Mouse (Mus musculus) forebrain, postnatal 0 days (tissue): ENCODE results near the gene Myh7b. TPM values are rescaled to one million over a fixed set of nuclear protein-coding genes. Genes with fewer than 3 reads are reported as not detected.

ENCODE experiments used
- ATAC-seq: fragments of 200-750 bp; cut with Nextera tagmentation; 2 replicates; pipeline ENCODE4 v1.8.0; 2017; ENCODE audit warnings: mild to moderate bottlenecking, moderate library complexity
- DNase-seq: peaks from one replicate; pipeline ENCODE4 v3.0.0-alpha.2; 2015
- H3K27ac ChIP-seq: fragments of 300-500 bp; sonication (generic); 2 replicates; pipeline ENCODE4 v1.5.1; 2014; ENCODE audit warnings: low read depth, mild to moderate bottlenecking, antibody characterized with exemption, low read length, moderate library complexity, mixed read lengths
- H3K27me3 ChIP-seq: fragments of 300-500 bp; sonication (generic); 2 replicates; pipeline ENCODE4 v1.6.1; 2014; ENCODE audit warnings: mild to moderate bottlenecking, low read length, mixed read lengths; ENCODE audit not compliant: insufficient read depth
- H3K36me3 ChIP-seq: fragments of 300-500 bp; sonication (generic); 2 replicates; pipeline ENCODE4 v1.6.1; 2014; ENCODE audit warnings: mild to moderate bottlenecking, moderate library complexity; ENCODE audit not compliant: insufficient read depth
- H3K4me1 ChIP-seq: fragments of 300-500 bp; sonication (generic); 2 replicates; pipeline ENCODE4 v1.6.1; 2014; ENCODE audit warnings: antibody characterized with exemption; ENCODE audit not compliant: insufficient read depth
- H3K4me2 ChIP-seq: fragments of 300-500 bp; sonication (generic); 2 replicates; pipeline ENCODE4 v1.6.1; 2014; ENCODE audit warnings: low read depth, mild to moderate bottlenecking, moderate library complexity
- H3K4me3 ChIP-seq: fragments of 300-500 bp; sonication (generic); 2 replicates; pipeline ENCODE4 v1.5.1; 2014; ENCODE audit warnings: low read depth, low read length, mixed read lengths
- H3K9ac ChIP-seq: fragments of 300-500 bp; sonication (generic); 2 replicates; pipeline ENCODE4 v1.6.1; 2014; ENCODE audit warnings: mild to moderate bottlenecking
- H3K9me3 ChIP-seq: fragments of 300-500 bp; sonication (generic); 2 replicates; pipeline ENCODE4 v1.6.1; 2016; ENCODE audit warnings: low read length
- CTCF ChIP-seq: sonication (generic); IDR thresholded peaks from 2 replicates; pipeline ENCODE4 v1.5.1; 2016; ENCODE audit warnings: antibody characterized with exemption, control low read depth, low read depth
- WGBS: fragments of 180-500 bp; shearing (Covaris S2); extraction: QIAGEN DNeasy Blood & Tissue Kit; methylation state at CpG from one replicate; pipeline ENCODE4 v1.1.7; 2014; 5-methylcytosine and 5-hydroxymethylcytosine counted together
- polyA plus RNA-seq: library from polyadenylated mRNA; unstranded; fragments of >200 nt; fragmentation: Nextera tagmentation; extraction: Ambion mirVana; gene quantifications from 2 replicates; pipeline ENCODE4 v1.2.1, GENCODE M21; 2015
- total RNA-seq: library from RNA; depleted of rRNA; stranded (reverse); fragments of >200 nt; gene quantifications from 2 replicates; pipeline ENCODE4 v1.2.3, GENCODE M21; 2014

The Myh7b gene
- total and polyA plus RNA-seq, 2 experiments from 2014 or later: 0.29 to 2.0 TPM

DNA sequence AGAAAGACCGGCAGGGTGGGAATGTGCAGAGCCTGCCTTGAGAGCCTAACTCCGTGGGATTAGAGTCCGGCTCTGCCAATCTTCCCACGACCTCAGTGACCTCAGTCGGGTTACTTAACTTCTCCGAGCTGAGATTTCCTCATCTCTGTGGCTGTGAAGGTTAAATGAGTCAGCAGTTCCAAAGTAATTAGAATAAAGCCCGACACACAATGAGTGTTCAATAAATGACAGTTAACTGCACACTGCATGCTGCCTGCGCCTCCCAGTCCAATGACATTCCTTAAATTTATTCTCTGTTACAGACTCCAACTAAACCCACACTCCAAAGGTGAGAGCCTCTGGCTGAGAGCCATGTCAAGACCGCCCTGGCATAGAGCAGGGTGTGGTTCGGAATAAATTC lies 25.5 kb upstream of the Myh7b start:
- WGBS: 31% methylated on average over 10 of the region's 10 CpGs
- H3K4me2 ChIP-seq: no peak overlapping the region
- no peak overlapping the region for H3K9ac ChIP-seq
- H3K4me1 ChIP-seq: no peaks in the 10 kb centered on the region
- no peaks in the 10 kb centered on the region for H3K27me3 ChIP-seq
- no peak for TF ChIP-seq CTCF
- H3K36me3 ChIP-seq: no peaks in the 10 kb centered on the region
- ATAC-seq (no peak), DNase-seq (no peak)
- H3K27ac ChIP-seq: no peak overlapping the region
- no peak overlapping the region for H3K4me3 ChIP-seq
- no peaks in the 10 kb centered on the region for H3K9me3 ChIP-seq

DNA sequence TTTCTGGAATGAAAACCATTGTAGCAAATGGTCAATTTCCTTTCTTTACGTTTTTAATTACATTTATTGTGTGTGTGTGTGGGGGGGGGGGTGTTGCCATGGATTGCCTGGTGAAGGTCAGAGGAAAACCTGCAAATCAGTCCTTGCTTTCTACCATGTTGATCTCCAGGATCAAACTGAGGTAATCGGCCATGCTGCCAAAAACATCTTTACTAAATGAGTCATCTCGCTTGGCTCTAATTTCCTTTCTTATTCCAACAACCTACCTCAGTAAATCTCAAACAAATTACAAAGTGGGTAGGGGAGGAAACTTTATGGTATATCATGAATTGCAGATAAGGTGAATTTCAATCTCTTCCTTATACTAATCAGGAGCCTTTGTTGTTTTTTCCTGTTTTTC lies 22.9 kb upstream of the Myh7b start:
- TF ChIP-seq CTCF: no peak
- Histone ChIP-seq H3K9ac (no peak overlapping the region), H3K4me1 (peaks cover 6% of the 10 kb centered on the region; the same call in 1 of the 2 replicates), H3K27ac (no peak overlapping the region), H3K36me3 (no peaks in the 10 kb centered on the region), H3K4me3 (no peak overlapping the region), H3K9me3 (no peaks in the 10 kb centered on the region), H3K27me3 (no peaks in the 10 kb centered on the region), H3K4me2 (no peak overlapping the region)
- 76% methylated on average over 3 of the region's 3 CpGs for WGBS
- DNase-seq (no peak), ATAC-seq (no peak)

DNA sequence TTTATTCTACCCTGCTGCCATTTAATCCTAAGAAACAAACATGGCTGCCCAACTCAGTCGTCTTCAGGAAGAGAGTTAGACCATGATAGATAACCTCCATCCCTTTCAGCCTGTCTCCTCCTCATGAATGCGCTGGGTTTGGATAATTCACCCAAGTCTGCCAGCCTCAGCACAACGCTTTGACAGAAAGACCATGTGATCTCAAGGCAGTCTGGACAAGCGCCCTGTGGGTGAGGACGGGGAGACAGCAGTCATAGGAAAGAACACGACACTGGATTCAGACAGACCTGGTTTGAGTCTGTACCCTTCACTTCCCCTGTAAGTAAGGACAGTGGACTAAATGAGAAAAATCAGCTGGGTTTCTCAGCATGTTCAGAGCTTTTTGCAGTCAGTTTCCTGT lies 21.5 kb upstream of the Myh7b start:
- Histone ChIP-seq H3K4me1 (peaks cover 8% of the 10 kb centered on the region; the same call in 1 of the 2 replicates), H3K27me3 (no peaks in the 10 kb centered on the region), H3K4me3 (no peak overlapping the region), H3K4me2 (no peak overlapping the region), H3K27ac (no peak overlapping the region), H3K9me3 (no peaks in the 10 kb centered on the region), H3K9ac (no peak overlapping the region), H3K36me3 (no peaks in the 10 kb centered on the region)
- no peak for TF ChIP-seq CTCF
- DNase-seq (no peak), ATAC-seq (no peak)
- WGBS: 76% methylated on average over 6 of the region's 6 CpGs

DNA sequence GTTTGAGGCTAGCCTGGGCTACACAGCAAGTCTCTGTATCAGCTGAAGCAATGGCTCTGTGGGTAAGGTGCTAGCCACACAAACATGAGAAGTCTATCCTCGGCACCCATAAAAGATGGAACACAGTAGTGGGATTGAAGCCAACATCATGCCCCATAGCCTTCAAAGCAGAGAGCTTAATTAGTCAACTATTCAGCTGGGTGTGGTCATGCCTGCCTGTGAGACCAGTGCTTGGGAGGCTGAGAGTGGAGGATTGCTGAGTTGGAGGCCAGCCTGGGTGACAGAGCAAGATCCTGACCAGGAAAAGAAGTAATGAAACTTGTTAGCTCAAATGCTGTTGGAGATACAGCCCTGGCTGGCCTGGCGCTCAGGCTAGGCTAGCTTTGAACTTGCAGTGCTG lies 20.1 kb upstream of the Myh7b start:
- Histone ChIP-seq H3K27ac (no peak overlapping the region), H3K9ac (no peak overlapping the region), H3K4me2 (no peak overlapping the region), H3K9me3 (no peaks in the 10 kb centered on the region), H3K4me1 (peaks cover 8% of the 10 kb centered on the region; the same call in 1 of the 2 replicates), H3K27me3 (no peaks in the 10 kb centered on the region), H3K36me3 (no peaks in the 10 kb centered on the region), H3K4me3 (no peak overlapping the region)
- ATAC-seq (no peak), DNase-seq (no peak)
- 83% methylated on average over 2 of the region's 2 CpGs for WGBS
- TF ChIP-seq CTCF: no peak

DNA sequence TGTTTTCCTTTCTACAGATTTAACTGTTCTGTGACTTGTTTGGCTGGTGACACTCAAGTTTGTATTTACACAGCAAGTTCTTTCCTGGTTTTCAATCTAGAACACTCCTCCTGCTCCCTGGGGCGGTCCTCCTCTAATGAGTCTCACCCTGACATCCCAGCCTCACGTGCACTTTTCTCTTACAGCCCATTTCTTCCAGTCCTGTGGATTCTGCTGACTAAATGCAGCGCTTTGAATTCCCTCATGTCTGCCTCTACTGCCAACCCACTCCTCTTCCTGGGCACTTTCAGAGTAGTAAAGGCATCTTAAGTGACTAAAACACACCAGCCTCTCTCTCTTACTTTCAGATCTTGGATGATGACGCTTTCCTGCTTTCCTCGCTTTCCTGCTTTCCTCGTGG lies 19.3 kb upstream of the Myh7b start:
- Histone ChIP-seq H3K27ac (peak overlapping the region; percentile 24; the same call in 1 of the 2 replicates), H3K4me2 (peak overlapping the region; percentile 78), H3K4me3 (peak overlapping the region; percentile 55), H3K4me1 (peaks cover 8% of the 10 kb centered on the region; the same call in 1 of the 2 replicates), H3K27me3 (no peaks in the 10 kb centered on the region), H3K36me3 (no peaks in the 10 kb centered on the region), H3K9ac (peak overlapping the region; percentile 43), H3K9me3 (no peaks in the 10 kb centered on the region)
- TF ChIP-seq CTCF: no peak
- ATAC-seq (no peak), DNase-seq (no peak)
- 6% methylated on average over 6 of the region's 6 CpGs for WGBS

DNA sequence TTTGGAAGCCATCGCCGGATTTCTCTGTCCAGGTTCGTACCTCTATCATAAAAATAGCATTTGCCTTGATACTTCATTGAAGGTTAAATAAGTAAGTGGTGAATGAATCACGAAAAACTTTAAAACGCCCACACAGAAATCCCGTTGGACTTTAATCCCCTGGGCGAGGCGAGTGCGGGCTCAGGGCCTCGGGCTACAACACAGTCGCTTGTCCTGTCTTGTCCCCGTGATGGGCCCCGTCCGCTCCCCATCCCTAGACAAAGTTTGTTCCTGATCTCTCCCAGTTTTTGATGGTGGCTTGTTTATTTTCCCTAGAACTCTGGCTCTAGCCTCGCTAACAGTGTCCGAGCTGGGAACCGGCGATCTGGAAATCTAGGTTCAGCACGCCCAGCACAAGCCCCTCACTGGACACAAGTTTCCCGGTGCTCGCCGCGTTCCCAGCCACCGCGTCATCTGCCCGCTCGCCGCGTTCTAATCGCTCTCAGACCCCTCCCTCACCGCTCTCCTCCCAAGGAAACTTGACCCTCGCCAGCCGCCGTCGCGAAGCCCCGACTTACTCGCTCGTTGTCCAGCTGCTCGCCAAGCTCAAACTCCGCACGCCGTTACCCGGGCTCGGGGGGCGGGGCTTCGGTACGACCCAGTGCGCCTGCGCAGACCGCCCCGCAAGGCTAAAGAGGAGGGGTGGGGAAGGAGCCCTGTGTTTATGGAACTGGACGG lies 18.7 kb upstream of the Myh7b start, which contains the start of gene Gss:
TSS of gene Gss (minus strand) at position 674 of the 717 bp plus-strand sequence.
- H3K4me2 ChIP-seq: peak within 1 kb of the TSS; percentile 78
- DNase-seq (peak; percentile 96), ATAC-seq (peak; percentile 97)
- peaks cover 8% of the 10 kb centered on the region; the same call in 1 of the 2 replicates for H3K4me1 ChIP-seq
- peak within 1 kb of the TSS; percentile 55 for H3K4me3 ChIP-seq
- WGBS: under 1% methylated on average over 53 of the region's 53 CpGs
- no peaks in the 10 kb centered on the region for H3K27me3 ChIP-seq
- H3K9ac ChIP-seq: peak within 1 kb of the TSS; percentile 43
- no peaks in the 10 kb centered on the region for H3K9me3 ChIP-seq
- peak within 1 kb of the TSS; percentile 24; the same call in 1 of the 2 replicates for H3K27ac ChIP-seq
- no peak for TF ChIP-seq CTCF
- no peaks in the 10 kb centered on the region for H3K36me3 ChIP-seq

DNA sequence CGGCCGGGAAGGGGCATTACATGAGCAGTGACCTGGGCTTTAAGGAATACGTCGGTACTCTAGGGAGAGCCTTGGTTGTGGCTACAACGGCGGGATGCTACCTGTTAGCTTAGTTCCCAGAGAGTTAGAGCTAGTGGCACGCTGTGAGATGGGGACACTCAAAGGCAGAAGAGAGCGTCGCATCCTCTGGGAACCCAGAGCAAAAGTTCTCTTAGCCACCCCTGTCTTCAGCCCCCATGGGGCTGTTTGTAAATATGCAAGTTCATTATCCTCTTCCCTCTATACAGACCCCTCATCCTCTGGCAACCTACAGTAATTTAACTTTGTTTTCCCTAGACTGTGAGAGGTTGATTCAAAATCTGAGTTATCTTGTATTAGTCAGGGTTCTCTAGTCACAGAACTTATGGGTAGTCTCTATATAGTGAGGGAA lies 18.1 kb upstream of the Myh7b start:
- under 1% methylated on average over 9 of the region's 9 CpGs for WGBS
- 0 out of 2 replicates have a peak, but pooled peaks have one; percentile 36 for TF ChIP-seq CTCF

More for the DNA sequence above, 18.1 kb upstream of the Myh7b start:
- Histone ChIP-seq H3K36me3 (no peaks in the 10 kb centered on the region), H3K9me3 (no peaks in the 10 kb centered on the region), H3K4me2 (peak overlapping the region; percentile 78), H3K9ac (peak overlapping the region; percentile 43), H3K27ac (0 out of 2 replicates have a peak overlapping the region, but pooled peaks have one; percentile 9), H3K4me3 (peak overlapping the region; percentile 55), H3K4me1 (peaks cover 8% of the 10 kb centered on the region; the same call in 1 of the 2 replicates), H3K27me3 (no peaks in the 10 kb centered on the region)
- ATAC-seq (no peak; the same call in 1 of the 2 replicates), DNase-seq (no peak)
